Mouse (Mus musculus) ovary, postnatal 36 days (tissue): ENCODE results near the gene D11Wsu47e.

ENCODE experiments used
- DNase-seq: peaks from one replicate; pipeline ENCODE4 v3.0.0; 2022; ENCODE audit warnings: low spot score, mixed read lengths

Gene D11Wsu47e

DNA sequence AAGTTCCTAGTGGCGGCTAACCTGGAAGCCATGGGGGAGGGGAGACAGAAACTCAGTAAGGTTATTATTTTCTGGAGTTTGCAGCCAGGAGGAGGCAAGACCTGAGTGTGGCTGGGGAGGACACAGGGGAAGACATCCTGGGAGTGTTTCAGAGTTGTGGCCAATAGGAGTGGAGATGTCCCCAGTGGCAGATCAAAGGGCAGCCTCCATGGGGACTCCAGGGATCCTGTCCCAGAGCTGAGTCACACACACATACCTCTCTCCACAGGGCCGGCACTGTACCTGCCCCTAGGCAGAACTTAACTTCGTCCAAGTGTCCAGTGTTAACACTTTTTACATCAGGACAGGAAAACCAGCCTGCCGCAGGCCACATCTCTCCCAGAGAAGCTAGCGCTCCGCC, 50.9 kb downstream of the D11Wsu47e start:
- DNase-seq = no peak

DNA sequence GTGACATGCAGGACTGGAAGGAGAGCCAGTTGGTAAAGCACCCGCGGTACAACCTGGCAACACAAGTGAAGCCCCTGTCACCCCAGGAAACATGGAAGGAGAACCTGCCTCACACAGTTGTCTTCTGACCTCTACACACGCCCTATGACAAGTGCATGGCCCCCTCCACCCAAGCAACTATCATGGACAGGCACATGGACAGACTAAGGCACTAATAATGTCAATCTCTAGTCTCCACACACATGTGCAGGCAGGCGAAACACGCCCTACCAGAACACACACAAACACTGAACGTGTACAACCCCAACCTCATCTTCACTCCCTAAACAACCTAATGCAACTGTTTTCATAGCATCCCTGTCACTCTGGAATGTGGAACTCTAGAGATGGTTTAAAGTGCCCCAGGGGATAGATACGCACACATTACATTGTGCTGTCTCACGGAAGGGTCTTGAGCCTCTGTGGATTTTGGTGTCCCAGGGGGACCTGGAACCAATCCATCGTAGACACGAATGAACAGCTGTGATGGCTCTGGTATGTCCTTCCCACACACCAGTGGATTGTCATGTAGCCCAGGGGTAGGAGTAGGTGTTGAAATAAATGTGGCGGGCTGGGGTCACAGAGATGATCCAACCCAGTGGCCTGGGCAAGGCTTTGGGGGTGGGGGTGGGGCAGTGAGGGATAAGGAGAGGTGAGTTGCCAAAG, 52.8 kb downstream of the D11Wsu47e start:
- no peak for DNase-seq

DNA sequence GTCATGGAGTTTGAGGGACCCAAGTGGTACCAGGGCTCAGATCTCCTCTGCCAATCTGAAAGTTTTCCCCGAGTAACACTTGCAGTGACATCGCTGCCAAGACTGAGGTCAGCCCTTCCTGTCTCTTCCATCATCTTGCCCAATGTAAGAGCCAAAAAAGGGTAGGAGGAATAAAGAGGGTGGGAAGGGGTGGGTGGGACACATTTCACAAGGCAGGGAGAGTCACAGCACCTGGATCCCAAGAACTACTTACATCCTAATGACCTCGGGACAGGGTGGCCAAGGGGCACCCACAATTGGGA, 53.3 kb downstream of the D11Wsu47e start:
- no peak for DNase-seq

DNA sequence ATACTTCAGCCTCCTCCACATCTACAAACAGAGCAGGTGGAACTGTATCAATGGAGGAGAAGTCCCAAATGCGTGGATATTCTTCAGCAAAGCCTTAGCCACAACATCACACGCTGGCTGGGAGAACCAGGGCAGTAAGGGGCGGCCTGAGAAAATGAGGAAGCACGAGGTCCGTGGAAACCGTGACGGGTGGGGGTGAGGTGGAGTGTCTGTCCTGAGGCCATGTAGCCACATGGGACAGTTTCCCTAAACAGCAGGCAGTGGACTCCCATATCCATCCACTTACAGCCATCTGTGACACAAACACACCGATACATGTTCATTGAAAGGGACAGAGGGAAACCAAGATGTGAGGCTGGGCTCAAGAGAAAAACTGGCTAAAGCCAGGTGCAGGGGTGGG, 53.7 kb downstream of the D11Wsu47e start:
- DNase-seq = no peak

GRCm38 (mm10) chr11:113739213-113739612, 55.0 kb downstream of the D11Wsu47e start:
- peak; percentile 56 for DNase-seq

- no peak for DNase-seq
These were observed 55.9 kb downstream of the D11Wsu47e start for GRCm38 (mm10) chr11:113740100-113740499.

DNA sequence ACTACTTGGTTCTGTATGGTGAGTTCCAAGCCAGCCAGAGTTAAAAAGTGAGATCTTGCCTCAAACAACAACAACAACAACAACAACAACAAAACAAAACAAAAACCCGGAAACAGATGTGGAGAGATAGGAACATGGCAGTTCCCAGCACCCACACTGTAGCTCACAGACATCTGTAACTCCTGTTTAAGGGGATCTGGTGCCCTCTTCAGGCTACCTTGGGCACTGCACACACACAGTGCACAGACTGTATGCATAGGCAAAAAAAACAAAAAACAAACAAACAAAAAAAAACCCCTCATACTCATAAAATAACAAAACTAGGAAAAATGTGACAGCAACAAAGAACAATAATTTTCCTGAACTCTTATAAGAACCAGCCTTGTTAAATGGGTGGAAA, 58.8 kb downstream of the D11Wsu47e start:
- DNase-seq = no peak
